Mouse (Mus musculus) liver, embryonic 11.5 days (tissue): ENCODE results near the gene Tescl. TPM values are rescaled to one million over a fixed set of nuclear protein-coding genes. Genes with fewer than 3 reads are reported as not detected.

Experiments
- ATAC-seq: fragments of 200-750 bp; cut with Nextera tagmentation; replicated peaks from 2 replicates; pipeline ENCODE4 v1.8.0; 2017; ENCODE audit warnings: moderate number of reproducible peaks, mild to moderate bottlenecking, moderate TSS enrichment, moderate library complexity; ENCODE audit not compliant: low FRiP score
- DNase-seq: peaks from one replicate; pipeline ENCODE4 v3.0.0-alpha.2; 2017; ENCODE audit warnings: low spot score
- H3K27ac ChIP-seq: fragments of 300-500 bp; sonication (generic); 2 replicates; pipeline ENCODE4 v1.5.1; 2014; ENCODE audit warnings: mild to moderate bottlenecking, low read depth, low read length, control low read depth
- H3K27me3 ChIP-seq: fragments of 300-500 bp; sonication (generic); replicated peaks from 2 replicates; pipeline ENCODE4 v1.6.1; 2014; ENCODE audit warnings: low read length, mixed read lengths; ENCODE audit not compliant: control insufficient read depth, insufficient read depth
- H3K36me3 ChIP-seq: fragments of 300-500 bp; sonication (generic); 2 replicates; pipeline ENCODE4 v1.6.1; 2014; ENCODE audit warnings: mild to moderate bottlenecking, low read length, moderate library complexity, mixed read lengths; ENCODE audit not compliant: control insufficient read depth, insufficient read depth
- H3K4me1 ChIP-seq: fragments of 300-500 bp; sonication (generic); replicated peaks from 2 replicates; pipeline ENCODE4 v1.6.1; 2014; ENCODE audit warnings: low read length, mixed read lengths; ENCODE audit not compliant: control insufficient read depth, insufficient read depth
- H3K4me2 ChIP-seq: fragments of 300-500 bp; sonication (generic); 2 replicates; pipeline ENCODE4 v1.6.1; 2014; ENCODE audit warnings: mild to moderate bottlenecking, control low read depth, moderate library complexity
- H3K4me3 ChIP-seq: fragments of 300-500 bp; sonication (generic); 2 replicates; pipeline ENCODE4 v1.5.1; 2014; ENCODE audit warnings: low read depth, low read length, control low read depth
- H3K9ac ChIP-seq: fragments of 300-500 bp; sonication (generic); 2 replicates; pipeline ENCODE4 v1.6.1; 2014; ENCODE audit warnings: low read depth, low read length, control low read depth
- H3K9me3 ChIP-seq: fragments of 300-500 bp; sonication (generic); 2 replicates; pipeline ENCODE4 v1.6.1; 2016; ENCODE audit warnings: low read length, inconsistent platforms, mixed read lengths; ENCODE audit not compliant: control insufficient read depth
- WGBS: fragments of 180-500 bp; shearing (Covaris S2); extraction: QIAGEN DNeasy Blood & Tissue Kit; methylation state at CpG from one replicate; pipeline ENCODE4 v1.1.7; 2014; 5-methylcytosine and 5-hydroxymethylcytosine counted together
- polyA plus RNA-seq: library from polyadenylated mRNA; unstranded; fragments of >200 nt; fragmentation: Nextera tagmentation; extraction: Ambion mirVana; gene quantifications from 2 replicates; pipeline ENCODE4 v1.2.1, GENCODE M21; 2014

The Tescl gene
- polyA plus RNA-seq, 1 experiment from 2014 or later = not detected

GRCm38 (mm10) chr7:24355646-24356045 is 21.9 kb upstream of the Tescl start:
- 70% methylated on average over 6 of the region's 6 CpGs for WGBS

GRCm38 (mm10) chr7:24348896-24349295 is 15.2 kb upstream of the Tescl start, which contains the start of gene Lypd5:
Lypd5 (plus strand) TSS chr7:24349196.
- DNase-seq = no peak
- H3K4me2 ChIP-seq = no peak within 1 kb of the TSS
- H3K9me3 ChIP-seq = no peaks in the 10 kb centered on the region
- no peak for ATAC-seq
- H3K4me3 ChIP-seq = no peak within 1 kb of the TSS
- H3K4me1 ChIP-seq = no peaks in the 10 kb centered on the region
- no peak within 1 kb of the TSS for H3K27ac ChIP-seq
- peaks cover 5% of the 10 kb centered on the region; the same call in 1 of the 2 replicates for H3K27me3 ChIP-seq
- no peak within 1 kb of the TSS for H3K9ac ChIP-seq
- WGBS = 46% methylated on average over 6 of the region's 6 CpGs
- H3K36me3 ChIP-seq = no peaks in the 10 kb centered on the region

More at GRCm38 (mm10) chr7:24355646-24356045, 21.9 kb upstream of the Tescl start:
- Histone ChIP-seq H3K4me1 (no peaks in the 10 kb centered on the region), H3K9me3 (peaks cover 6% of the 10 kb centered on the region; the same call in 1 of the 2 replicates), H3K4me3 (no peak overlapping the region), H3K36me3 (no peaks in the 10 kb centered on the region), H3K27me3 (peaks cover 8% of the 10 kb centered on the region; the same call in 1 of the 2 replicates), H3K4me2 (no peak overlapping the region), H3K27ac (no peak overlapping the region), H3K9ac (no peak overlapping the region)
- ATAC-seq = no peak
- DNase-seq = no peak

- ATAC-seq (no peak), DNase-seq (no peak)
- Histone ChIP-seq H3K4me2 (no peak overlapping the region), H3K4me1 (no peaks in the 10 kb centered on the region), H3K36me3 (no peaks in the 10 kb centered on the region), H3K27ac (no peak overlapping the region), H3K9ac (no peak overlapping the region), H3K4me3 (no peak overlapping the region), H3K27me3 (no peaks in the 10 kb centered on the region), H3K9me3 (no peaks in the 10 kb centered on the region)
- 61% methylated on average over 5 of the region's 5 CpGs for WGBS
Measured at GRCm38 (mm10) chr7:24346444-24346843, 12.7 kb upstream of the Tescl start.

DNA sequence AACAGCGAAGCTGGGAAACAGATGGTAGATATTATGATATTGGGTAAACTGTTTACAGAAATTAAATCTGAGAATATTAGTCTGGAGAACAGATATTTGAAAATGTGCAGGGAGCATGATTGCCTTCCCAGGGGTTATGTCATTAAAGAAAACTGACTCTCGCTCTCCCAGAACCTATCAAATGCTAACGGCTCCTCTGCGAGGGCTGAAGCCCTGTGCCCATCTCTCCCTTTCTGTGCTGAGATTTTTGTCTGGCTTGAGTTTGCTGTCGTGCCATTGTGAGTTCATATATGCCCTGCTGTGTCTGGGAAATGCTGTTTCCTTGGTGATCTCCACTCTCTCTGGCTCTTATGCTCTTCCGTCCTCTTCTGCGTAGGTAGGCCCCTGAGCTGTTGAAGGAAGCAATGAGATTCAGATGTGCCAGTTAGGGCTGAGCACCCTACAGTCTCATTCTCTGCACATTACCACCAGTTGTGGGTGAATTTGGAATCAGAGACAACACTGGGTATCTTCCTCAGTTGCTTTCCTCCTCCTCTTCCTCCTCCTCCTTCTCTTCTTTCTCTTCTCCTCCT is 10.1 kb upstream of the Tescl start:
- Histone ChIP-seq H3K27ac (no peak overlapping the region), H3K4me2 (no peak overlapping the region), H3K4me1 (no peaks in the 10 kb centered on the region), H3K4me3 (no peak overlapping the region), H3K36me3 (no peaks in the 10 kb centered on the region), H3K9ac (no peak overlapping the region), H3K27me3 (no peaks in the 10 kb centered on the region), H3K9me3 (no peaks in the 10 kb centered on the region)
- 70% methylated on average over 7 of the region's 7 CpGs for WGBS
- no peak for ATAC-seq
- no peak for DNase-seq

- WGBS = 41% methylated on average over 2 of the region's 2 CpGs
- no peaks in the 10 kb centered on the region for H3K36me3 ChIP-seq
- DNase-seq (no peak), ATAC-seq (no peak)
- no peak overlapping the region for H3K27ac ChIP-seq
- no peak overlapping the region for H3K9ac ChIP-seq
- peaks cover 14% of the 10 kb centered on the region for H3K27me3 ChIP-seq
- H3K4me2 ChIP-seq = no peak overlapping the region
- H3K9me3 ChIP-seq = no peaks in the 10 kb centered on the region
- H3K4me1 ChIP-seq = no peaks in the 10 kb centered on the region
- H3K4me3 ChIP-seq = no peak overlapping the region
Measured at GRCm38 (mm10) chr7:24338241-24338640, 4.5 kb upstream of the Tescl start.

- DNase-seq (peak; percentile 40), ATAC-seq (no peak)
- 13% methylated on average over 5 of the region's 5 CpGs for WGBS
- H3K9ac ChIP-seq = no peak overlapping the region
- H3K36me3 ChIP-seq = no peaks in the 10 kb centered on the region
- H3K27me3 ChIP-seq = peaks cover 20% of the 10 kb centered on the region
- H3K4me2 ChIP-seq = no peak overlapping the region
- H3K9me3 ChIP-seq = no peaks in the 10 kb centered on the region
- H3K4me3 ChIP-seq = no peak overlapping the region
- no peaks in the 10 kb centered on the region for H3K4me1 ChIP-seq
- no peak overlapping the region for H3K27ac ChIP-seq
Measured at GRCm38 (mm10) chr7:24335699-24336309, 2.1 kb upstream of the Tescl start.

DNA sequence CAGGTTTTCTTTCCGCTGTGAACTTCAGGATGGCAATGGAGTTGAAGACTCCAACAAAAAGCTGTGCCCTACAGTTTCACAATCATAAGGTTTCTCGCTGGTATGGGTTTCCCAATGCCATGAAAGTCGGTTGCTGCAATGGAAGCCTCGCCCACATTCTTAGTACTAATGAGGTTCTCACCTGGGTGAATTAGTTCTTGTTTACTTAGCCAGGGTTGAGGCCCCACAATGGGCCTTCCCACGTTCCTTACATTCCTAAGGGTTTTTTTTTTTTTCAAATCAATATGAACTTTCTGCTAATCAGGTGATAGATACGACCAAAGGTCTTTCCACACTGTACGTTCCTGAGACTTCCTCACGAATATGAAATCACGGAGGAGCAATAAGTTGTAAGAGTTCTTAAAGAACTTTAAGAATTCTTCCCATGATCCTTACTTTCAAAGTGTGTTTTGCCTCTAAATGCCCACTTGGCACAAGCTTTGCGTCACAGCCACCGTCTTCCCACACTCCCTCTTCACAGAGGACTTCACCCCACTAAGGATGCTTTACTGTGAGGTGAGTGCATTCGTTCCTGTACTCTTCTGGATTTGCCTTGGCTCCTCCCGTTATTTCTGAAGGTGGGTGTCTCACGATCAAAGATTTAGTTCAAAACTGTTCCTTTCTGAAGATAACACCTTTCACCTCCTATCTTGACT is 6.3 kb downstream of the Tescl start:
- no peaks in the 10 kb centered on the region for H3K4me1 ChIP-seq
- H3K9me3 ChIP-seq = 0 out of 2 replicates have a peak, but pooled peaks cover 5% of the 10 kb centered on the region
- ATAC-seq (no peak), DNase-seq (no peak)
- H3K27ac ChIP-seq = no peak overlapping the region
- no peaks in the 10 kb centered on the region; the same call in 1 of the 2 replicates for H3K27me3 ChIP-seq
- H3K4me3 ChIP-seq = no peak overlapping the region
- H3K9ac ChIP-seq = no peak overlapping the region
- H3K4me2 ChIP-seq = no peak overlapping the region
- 74% methylated on average over 14 of the region's 14 CpGs for WGBS
- H3K36me3 ChIP-seq = no peaks in the 10 kb centered on the region

DNA sequence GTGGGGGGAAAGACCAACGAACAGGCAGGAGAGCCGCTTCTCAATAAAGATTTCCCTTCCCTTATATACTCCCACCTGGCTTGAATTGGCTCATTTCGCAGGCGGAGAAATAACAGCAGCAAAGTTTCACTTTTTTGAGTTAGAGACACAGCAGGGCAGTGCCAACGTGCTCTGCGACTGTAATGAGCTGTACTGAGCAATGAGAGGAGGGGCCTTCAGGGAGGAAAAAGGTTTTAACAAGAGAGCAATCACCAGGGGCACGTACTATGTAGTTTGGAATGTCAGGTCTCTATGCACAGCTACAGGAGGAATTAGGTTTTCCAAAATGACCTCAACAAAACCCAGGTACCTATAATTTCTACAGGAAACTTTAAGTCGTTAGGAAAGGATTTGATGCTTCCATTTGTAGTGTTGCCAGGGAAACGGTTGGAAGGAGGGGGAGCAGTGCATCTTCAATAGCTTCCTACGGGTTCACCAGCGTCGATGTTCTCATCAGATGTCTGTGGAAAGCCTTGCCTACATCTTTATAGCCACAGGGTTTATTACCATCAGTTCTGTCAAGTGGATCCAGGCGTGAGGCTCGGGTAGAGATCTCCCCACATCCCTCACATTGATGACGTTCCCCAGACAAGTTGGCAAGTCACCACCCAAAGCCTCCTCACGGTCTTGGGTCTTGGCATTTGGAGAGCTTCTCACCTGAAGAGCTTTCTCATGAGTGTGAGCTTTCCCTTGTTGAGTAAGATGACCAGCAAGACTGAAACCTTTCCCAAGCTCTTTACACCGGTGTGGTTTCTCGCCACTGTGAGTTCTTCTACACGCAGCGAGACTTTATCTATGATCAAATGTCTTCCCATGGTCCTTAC is 7.2 kb downstream of the Tescl start:
- H3K27me3 ChIP-seq = no peaks in the 10 kb centered on the region; the same call in 1 of the 2 replicates
- no peak overlapping the region for H3K27ac ChIP-seq
- 51% methylated on average over 20 of the region's 20 CpGs for WGBS
- no peak for ATAC-seq
- no peaks in the 10 kb centered on the region for H3K36me3 ChIP-seq
- DNase-seq = no peak
- 0 out of 2 replicates have a peak overlapping the region, but pooled peaks have one; percentile 5 for H3K4me3 ChIP-seq
- peak overlapping the region; percentile 47 for H3K4me2 ChIP-seq
- no peaks in the 10 kb centered on the region for H3K4me1 ChIP-seq
- 0 out of 2 replicates have a peak, but pooled peaks cover 5% of the 10 kb centered on the region for H3K9me3 ChIP-seq
- no peak overlapping the region for H3K9ac ChIP-seq
